Mouse (Mus musculus) kidney, embryonic 16.5 days (tissue): Measurements from ENCODE around the gene Dnph1. TPM values are rescaled to one million over a fixed set of nuclear protein-coding genes. Genes with fewer than 3 reads are reported as not detected.
A peak's percentile ranks its signal among the peaks of the same experiment; 100 is the strongest.
"Not testable (repeated sequence)": the region's sequence is repeated elsewhere in the genome, so short reads cannot be mapped to it uniquely, and the experiment has no call there.

Source experiments
- ATAC-seq: fragments of 200-750 bp; cut with Nextera tagmentation; 2 replicates; pipeline ENCODE4 v1.8.0; 2017; ENCODE audit warnings: moderate TSS enrichment; ENCODE audit not compliant: low FRiP score, low TSS enrichment
- H3K27ac ChIP-seq: fragments of 300-500 bp; sonication (generic); 2 replicates; pipeline ENCODE4 v1.5.1; 2014; ENCODE audit warnings: low read length
- H3K27me3 ChIP-seq: fragments of 300-500 bp; sonication (generic); 2 replicates; pipeline ENCODE4 v1.6.1; 2014; ENCODE audit warnings: low read length, control low read depth, mixed read lengths; ENCODE audit not compliant: insufficient read depth
- H3K36me3 ChIP-seq: fragments of 300-500 bp; sonication (generic); 2 replicates; pipeline ENCODE4 v1.6.1; 2014; ENCODE audit warnings: low read length, control low read depth, mixed read lengths; ENCODE audit not compliant: insufficient read depth
- H3K4me1 ChIP-seq: fragments of 300-500 bp; sonication (generic); 2 replicates; pipeline ENCODE4 v1.6.1; 2014; ENCODE audit warnings: low read length, control low read depth, mixed read lengths; ENCODE audit not compliant: insufficient read depth
- H3K4me2 ChIP-seq: fragments of 300-500 bp; sonication (generic); replicated peaks from 2 replicates; pipeline ENCODE4 v1.6.1; 2014; ENCODE audit warnings: low read depth, low read length
- H3K4me3 ChIP-seq: fragments of 300-500 bp; sonication (generic); 2 replicates; pipeline ENCODE4 v1.5.1; 2014; ENCODE audit warnings: mild to moderate bottlenecking, low read length
- H3K9ac ChIP-seq: fragments of 300-500 bp; sonication (generic); replicated peaks from 2 replicates; pipeline ENCODE4 v1.6.1; 2014; ENCODE audit warnings: low read length
- H3K9me3 ChIP-seq: fragments of 300-500 bp; sonication (generic); 2 replicates; pipeline ENCODE4 v1.6.1; 2016; ENCODE audit warnings: low read length, control low read depth
- WGBS: fragments of 180-500 bp; shearing (Covaris S2); extraction: QIAGEN DNeasy Blood & Tissue Kit; methylation state at CpG from one replicate; pipeline ENCODE4 v1.1.7; 2014; 5-methylcytosine and 5-hydroxymethylcytosine counted together
- polyA plus RNA-seq: library from polyadenylated mRNA; unstranded; fragments of >200 nt; fragmentation: Nextera tagmentation; extraction: Ambion mirVana; gene quantifications from 2 replicates; pipeline ENCODE4 v1.2.1, GENCODE M21; 2015

Gene Dnph1
- polyA plus RNA-seq, 1 experiment from 2014 or later: 56.5 TPM

GRCm38 (mm10) chr17:46495486-46495885, 1.0 kb upstream of the Dnph1 start:
- no peak overlapping the region for H3K9ac ChIP-seq
- 54% methylated on average over 5 of the region's 5 CpGs for WGBS
- no peak overlapping the region for H3K4me3 ChIP-seq
- peaks cover 5% of the 10 kb centered on the region; the same call in 1 of the 2 replicates for H3K36me3 ChIP-seq
- H3K9me3 ChIP-seq: no peaks in the 10 kb centered on the region
- no peak overlapping the region for H3K4me2 ChIP-seq
- no peak overlapping the region for H3K27ac ChIP-seq
- ATAC-seq: 0 out of 2 replicates have a peak, but pooled peaks have one; percentile 29
- H3K27me3 ChIP-seq: no peaks in the 10 kb centered on the region; the same call in 1 of the 2 replicates
- H3K4me1 ChIP-seq: peaks cover 8% of the 10 kb centered on the region; the same call in 1 of the 2 replicates

GRCm38 (mm10) chr17:46496081-46496480, 430 bp upstream of the Dnph1 start:
- not testable (repeated sequence) for H3K4me1 ChIP-seq, H3K4me2 ChIP-seq, ATAC-seq, H3K36me3 ChIP-seq, H3K4me3 ChIP-seq, H3K27me3 ChIP-seq, H3K27ac ChIP-seq, H3K9me3 ChIP-seq, H3K9ac ChIP-seq

DNA sequence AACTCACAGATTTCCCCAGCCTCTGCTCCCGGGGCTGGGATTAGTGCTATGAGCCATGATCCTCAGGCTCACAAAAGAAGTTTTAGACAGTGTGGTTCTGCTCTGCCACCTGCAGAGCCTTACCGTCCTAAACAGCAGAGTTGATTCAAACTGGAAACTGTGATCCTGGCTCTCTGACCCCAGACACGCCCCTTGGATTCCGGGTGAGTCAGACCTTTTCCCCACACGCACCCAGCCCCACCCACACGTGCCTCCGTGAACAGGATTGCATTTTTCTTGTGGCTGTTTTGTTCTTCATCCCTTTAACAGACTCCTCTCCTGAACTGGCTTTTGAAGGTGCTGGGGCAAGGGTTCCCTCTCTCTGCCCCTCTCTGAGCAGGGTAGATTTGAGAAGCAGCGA, 1.4 kb downstream of the Dnph1 start:
- Histone ChIP-seq H3K9me3 (no peaks in the 10 kb centered on the region), H3K4me3 (no peak overlapping the region), H3K36me3 (peaks cover 11% of the 10 kb centered on the region; the same call in 1 of the 2 replicates), H3K27me3 (no peaks in the 10 kb centered on the region), H3K9ac (no peak overlapping the region), H3K4me2 (no peak overlapping the region), H3K4me1 (peaks cover 8% of the 10 kb centered on the region; the same call in 1 of the 2 replicates), H3K27ac (no peak overlapping the region)
- ATAC-seq: no peak
- 58% methylated on average over 8 of the region's 8 CpGs for WGBS

- Histone ChIP-seq H3K9me3 (no peaks in the 10 kb centered on the region), H3K9ac (no peak overlapping the region), H3K4me2 (no peak overlapping the region), H3K27me3 (no peaks in the 10 kb centered on the region), H3K27ac (no peak overlapping the region), H3K4me3 (no peak overlapping the region), H3K36me3 (peaks cover 11% of the 10 kb centered on the region; the same call in 1 of the 2 replicates), H3K4me1 (0 out of 2 replicates have a peak, but pooled peaks cover 2% of the 10 kb centered on the region)
- no peak for ATAC-seq
- WGBS: 88% methylated on average over 2 of the region's 2 CpGs
Observed at GRCm38 (mm10) chr17:46502775-46503174, 6.3 kb downstream of the Dnph1 start.

DNA sequence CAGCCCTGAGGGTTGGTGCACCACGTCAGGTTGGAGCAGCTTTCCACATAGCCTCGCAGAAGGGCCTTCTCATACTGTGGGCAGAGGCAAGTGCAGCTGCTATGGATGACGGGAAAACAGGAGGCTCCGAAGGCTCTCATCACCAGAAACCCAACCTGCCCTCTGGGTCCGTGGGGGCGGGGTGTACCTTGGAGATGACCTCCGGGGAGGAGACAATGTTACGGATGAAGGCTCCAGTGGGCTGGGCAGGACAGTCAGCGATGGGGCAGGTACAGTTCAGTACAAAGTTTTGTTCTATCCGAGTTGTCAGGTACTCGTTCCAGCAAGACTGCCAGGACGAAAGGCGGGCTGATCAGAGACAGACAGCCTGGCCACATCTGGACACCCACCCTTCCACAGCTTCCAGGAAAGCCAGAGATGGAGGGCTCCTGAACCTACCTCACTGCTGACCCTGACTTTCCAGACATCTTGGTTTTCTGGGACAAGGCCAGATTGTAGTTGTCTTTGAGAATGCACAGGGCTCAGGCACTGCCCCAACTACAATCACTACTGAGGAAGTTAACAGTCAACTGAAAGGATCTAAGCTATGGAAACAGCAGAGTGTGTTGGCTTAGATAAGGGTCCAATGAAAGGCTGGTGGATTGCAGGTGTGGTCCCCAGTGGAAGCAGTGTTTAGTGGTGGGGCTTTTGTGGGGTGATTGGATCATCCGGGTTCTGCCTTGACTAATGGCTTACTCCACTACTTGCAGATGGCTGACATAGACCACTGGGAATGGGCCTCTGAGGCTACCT, 7.5 kb downstream of the Dnph1 start:
- no peak overlapping the region for H3K27ac ChIP-seq
- H3K9ac ChIP-seq: 0 out of 2 replicates have a peak overlapping the region, but pooled peaks have one; percentile 8
- H3K36me3 ChIP-seq: peaks cover 10% of the 10 kb centered on the region; the same call in 1 of the 2 replicates
- 46% methylated on average over 14 of the region's 14 CpGs for WGBS
- H3K4me3 ChIP-seq: no peak overlapping the region
- ATAC-seq: peak; percentile 77; the same call in 1 of the 2 replicates
- no peak overlapping the region for H3K4me2 ChIP-seq
- H3K4me1 ChIP-seq: 0 out of 2 replicates have a peak, but pooled peaks cover 2% of the 10 kb centered on the region
- H3K27me3 ChIP-seq: no peaks in the 10 kb centered on the region
- H3K9me3 ChIP-seq: no peaks in the 10 kb centered on the region

DNA sequence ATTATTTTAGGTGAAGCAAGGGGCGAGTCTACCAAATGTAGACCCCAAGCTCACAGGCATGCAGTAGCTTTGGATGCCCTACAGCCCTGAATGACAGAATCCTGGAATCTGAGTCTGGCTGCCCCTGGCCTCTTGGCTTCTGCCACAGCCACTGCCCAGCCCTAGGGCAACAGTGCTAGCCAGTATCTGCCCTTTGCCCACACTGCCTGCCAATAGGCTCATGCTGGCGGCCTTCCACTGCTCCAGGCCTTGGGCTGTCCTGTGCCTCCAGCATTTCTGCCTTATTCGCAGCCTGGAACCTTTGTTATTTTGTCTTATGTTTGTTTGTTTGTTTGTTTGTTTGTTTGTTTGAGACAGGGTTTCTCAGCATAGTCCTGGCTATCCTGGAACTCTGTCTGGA, 9.1 kb downstream of the Dnph1 start:
- Histone ChIP-seq H3K4me1 (0 out of 2 replicates have a peak, but pooled peaks cover 2% of the 10 kb centered on the region), H3K4me2 (no peak overlapping the region), H3K27me3 (no peaks in the 10 kb centered on the region), H3K36me3 (peaks cover 5% of the 10 kb centered on the region; the same call in 1 of the 2 replicates), H3K27ac (no peak overlapping the region), H3K9ac (0 out of 2 replicates have a peak overlapping the region, but pooled peaks have one; percentile 6), H3K4me3 (no peak overlapping the region), H3K9me3 (no peaks in the 10 kb centered on the region)
- ATAC-seq: no peak
- 91% methylated on average over 3 of the region's 3 CpGs for WGBS

- no peaks in the 10 kb centered on the region for H3K9me3 ChIP-seq
- peak; percentile 73 for ATAC-seq
- no peak overlapping the region for H3K27ac ChIP-seq
- WGBS: 51% methylated on average over 11 of the region's 11 CpGs
- H3K4me3 ChIP-seq: no peak overlapping the region
- no peaks in the 10 kb centered on the region for H3K36me3 ChIP-seq
- H3K9ac ChIP-seq: no peak overlapping the region
- no peaks in the 10 kb centered on the region for H3K27me3 ChIP-seq
- H3K4me1 ChIP-seq: no peaks in the 10 kb centered on the region
- H3K4me2 ChIP-seq: no peak overlapping the region
Observed at GRCm38 (mm10) chr17:46511059-46511710, 14.7 kb downstream of the Dnph1 start.

- no peak for ATAC-seq
- Histone ChIP-seq H3K9ac (no peak overlapping the region), H3K27ac (no peak overlapping the region), H3K36me3 (no peaks in the 10 kb centered on the region), H3K4me2 (no peak overlapping the region), H3K4me1 (no peaks in the 10 kb centered on the region), H3K9me3 (no peaks in the 10 kb centered on the region), H3K27me3 (no peaks in the 10 kb centered on the region), H3K4me3 (no peak overlapping the region)
- WGBS: 61% methylated on average over 2 of the region's 2 CpGs
Observed at GRCm38 (mm10) chr17:46513329-46513728, 16.8 kb downstream of the Dnph1 start.

DNA sequence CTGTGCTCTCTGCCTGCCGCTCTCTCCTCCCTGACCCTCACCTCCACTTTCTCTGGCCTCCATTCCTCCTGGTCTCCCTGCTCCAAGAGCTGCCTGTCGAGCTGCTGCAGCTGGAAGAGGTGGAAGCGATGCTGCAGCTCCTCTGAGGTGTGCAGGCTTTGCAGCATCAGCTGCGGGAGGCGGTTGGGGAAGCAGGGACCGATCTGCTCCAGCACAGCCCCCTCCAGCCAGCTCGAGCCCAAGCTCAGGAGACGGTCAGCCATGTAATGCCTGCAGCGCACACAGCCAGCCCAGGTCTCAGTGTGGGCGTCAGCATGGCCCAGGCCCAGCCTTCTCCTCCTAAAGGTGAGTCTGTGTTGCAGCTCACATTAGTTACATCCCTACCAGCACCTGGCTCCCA, 23.5 kb downstream of the Dnph1 start:
- no peaks in the 10 kb centered on the region for H3K4me1 ChIP-seq
- no peak for ATAC-seq
- H3K9me3 ChIP-seq: no peaks in the 10 kb centered on the region
- H3K27ac ChIP-seq: no peak overlapping the region
- no peaks in the 10 kb centered on the region for H3K36me3 ChIP-seq
- 51% methylated on average over 10 of the region's 10 CpGs for WGBS
- H3K4me2 ChIP-seq: peak overlapping the region; percentile 31; the same call in 1 of the 2 replicates
- no peaks in the 10 kb centered on the region for H3K27me3 ChIP-seq
- H3K9ac ChIP-seq: no peak overlapping the region
- no peak overlapping the region for H3K4me3 ChIP-seq
